Mouse (Mus musculus): Measurements from ENCODE around the gene Trim37. TPM values are rescaled to one million over a fixed set of nuclear protein-coding genes. Genes with fewer than 3 reads are reported as not detected.

Gene Trim37
- polyA plus RNA-seq, 1 experiment from 2014 or later = 22.4 TPM

DNA sequence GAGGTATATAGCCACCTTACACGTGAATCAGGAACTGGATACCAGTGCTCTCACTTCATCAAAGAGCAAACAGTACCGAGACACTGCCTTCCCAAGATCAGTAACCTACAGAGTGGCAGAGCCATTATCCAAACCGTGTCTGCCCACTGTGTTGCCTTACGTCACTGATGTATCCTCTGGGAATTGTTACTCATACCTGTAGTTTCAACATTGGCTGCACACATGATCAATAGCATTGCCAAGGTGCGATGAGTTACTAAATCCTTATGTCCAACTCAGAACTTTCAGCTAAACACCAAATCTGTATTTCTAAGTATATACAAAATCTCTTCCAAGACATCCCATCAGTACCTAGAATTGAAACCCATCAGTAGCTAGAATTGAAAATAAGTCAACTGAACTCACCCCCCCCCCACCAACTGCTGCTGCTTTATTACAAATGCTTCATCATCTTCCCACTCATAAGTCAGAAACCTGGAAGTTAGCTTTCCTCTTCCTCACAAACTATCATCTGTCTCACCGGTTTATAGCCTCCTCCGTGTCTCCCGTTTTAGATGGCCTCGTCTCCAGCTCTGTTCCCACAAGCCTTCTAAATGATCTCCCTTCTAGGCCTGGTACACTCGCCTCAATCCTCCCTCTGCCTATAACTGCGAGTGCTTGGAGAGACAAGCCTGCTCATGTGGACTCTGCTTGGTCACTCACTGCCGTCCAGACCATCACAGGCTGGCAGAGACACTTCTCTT, 108.0 kb downstream of the Trim37 start:
- Histone ChIP-seq H3K27ac (no peak overlapping the region), H3K27me3 (no peaks in the 10 kb centered on the region), H3K4me3 (replicated peaks) (no peak overlapping the region), H3K36me3 (peaks cover 27% of the 10 kb centered on the region), H3K4me2 (no peak overlapping the region), H3K9me3 (replicated peaks) (no peaks in the 10 kb centered on the region), H3K9ac (no peak overlapping the region), H3K4me1 (replicated peaks) (no peaks in the 10 kb centered on the region)
- WGBS (ENCODE audit: insufficient replicate concordance) = 80% methylated on average over 12 of the region's 12 CpGs
- ATAC-seq (ENCODE audit: low read depth) (no peak), DNase-seq (no peak)

DNA sequence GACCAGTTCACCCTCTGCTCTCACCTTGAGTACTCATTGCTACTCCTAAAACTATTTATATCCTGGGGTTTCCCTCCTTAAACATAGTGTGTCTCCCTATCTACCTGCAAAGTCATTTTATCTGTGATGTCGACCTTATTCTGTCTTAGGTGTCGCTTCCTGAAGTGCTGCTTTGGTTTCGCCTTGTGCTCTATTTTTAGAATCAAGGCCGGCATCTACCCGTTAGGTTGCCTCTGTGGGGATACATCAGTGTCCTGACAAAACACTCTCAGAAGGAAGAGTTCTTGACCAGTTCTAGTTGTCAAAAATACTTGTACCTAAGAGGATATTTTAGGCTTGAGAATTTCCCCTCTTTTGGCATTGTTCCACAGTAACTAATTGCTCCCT, 108.6 kb downstream of the Trim37 start:
- DNase-seq = no peak
- no peak for ATAC-seq (ENCODE audit: low read depth)
- no peaks in the 10 kb centered on the region for H3K27me3 ChIP-seq
- peaks cover 29% of the 10 kb centered on the region for H3K36me3 ChIP-seq
- WGBS (ENCODE audit: insufficient replicate concordance) = 55% methylated on average over 5 of the region's 5 CpGs
- H3K4me2 ChIP-seq = no peak overlapping the region
- H3K9me3 ChIP-seq (replicated peaks) = no peaks in the 10 kb centered on the region
- no peak overlapping the region for H3K4me3 ChIP-seq (replicated peaks)
- no peaks in the 10 kb centered on the region for H3K4me1 ChIP-seq (replicated peaks)
- H3K9ac ChIP-seq = no peak overlapping the region
- no peak overlapping the region for H3K27ac ChIP-seq

DNA sequence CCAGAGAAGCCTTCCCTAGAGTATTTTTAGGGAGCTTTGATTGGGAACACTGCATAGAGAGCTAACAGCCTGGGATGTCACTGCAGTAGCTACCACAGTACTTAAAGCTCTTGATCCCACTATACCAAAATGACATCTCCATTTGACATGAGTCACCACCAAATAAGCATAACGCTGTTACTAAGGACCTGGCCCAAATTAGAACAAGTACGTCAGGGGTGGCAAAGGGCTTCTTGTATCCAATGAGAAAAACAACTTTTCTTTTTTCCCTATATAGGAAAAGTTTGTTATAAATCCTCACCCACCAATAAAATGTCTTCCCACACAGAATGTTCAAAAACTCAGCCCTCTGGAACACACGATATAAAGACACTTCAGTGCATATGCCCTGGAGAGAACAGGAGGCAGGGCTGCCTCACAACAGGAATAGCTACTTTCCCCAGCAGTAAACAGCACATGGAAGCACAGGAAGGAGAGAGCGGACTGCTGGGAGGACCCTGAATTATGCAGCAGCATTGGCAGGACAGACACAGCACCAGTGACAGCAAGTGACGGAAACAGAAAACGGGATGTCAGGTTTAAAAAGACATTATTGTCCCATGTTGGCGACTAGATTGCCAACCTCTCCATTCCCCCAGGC, 112.1 kb downstream of the Trim37 start:
- Histone ChIP-seq H3K4me3 (replicated peaks) (no peak overlapping the region), H3K27me3 (no peaks in the 10 kb centered on the region), H3K27ac (no peak overlapping the region), H3K4me2 (no peak overlapping the region), H3K9me3 (replicated peaks) (no peaks in the 10 kb centered on the region), H3K9ac (no peak overlapping the region), H3K36me3 (0 out of 2 replicates have a peak, but pooled peaks cover 13% of the 10 kb centered on the region), H3K4me1 (replicated peaks) (no peaks in the 10 kb centered on the region)
- DNase-seq (no peak), ATAC-seq (ENCODE audit: low read depth) (no peak)
- 84% methylated on average over 7 of the region's 7 CpGs for WGBS (ENCODE audit: insufficient replicate concordance)

DNA sequence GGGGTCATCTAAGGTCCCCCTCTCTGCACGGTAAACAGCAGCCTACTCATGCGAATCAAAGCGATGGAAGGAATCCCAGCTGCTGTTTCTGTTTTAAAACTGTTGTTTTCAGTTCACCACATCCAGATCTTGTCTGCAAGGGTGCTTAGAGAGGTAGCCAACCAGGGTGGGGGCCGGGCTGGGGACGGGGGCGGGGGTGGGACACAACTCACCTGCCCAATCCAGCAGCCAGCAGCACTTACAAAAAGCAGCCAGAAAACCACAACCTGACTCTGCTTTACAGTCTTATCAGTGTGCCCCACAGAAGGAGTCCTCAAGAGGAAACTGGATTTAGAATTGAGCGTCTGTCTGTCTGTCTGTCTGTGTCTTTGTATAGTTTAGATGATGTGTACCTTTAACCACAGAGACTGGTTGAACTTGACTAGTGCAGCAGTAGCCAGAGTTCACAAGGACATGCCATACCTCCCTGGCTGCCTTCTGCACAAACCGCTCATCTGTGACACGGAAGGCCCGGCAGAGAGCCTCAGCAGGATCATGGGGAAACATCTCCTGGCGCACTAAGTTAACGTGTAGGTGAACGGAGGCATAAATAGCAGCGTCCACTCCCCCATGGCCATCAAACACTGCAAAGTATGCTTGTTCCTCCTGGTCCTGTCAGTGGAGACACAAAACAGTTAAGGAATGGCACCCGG, 113.4 kb downstream of the Trim37 start:
- Histone ChIP-seq H3K9me3 (replicated peaks) (no peaks in the 10 kb centered on the region), H3K4me1 (replicated peaks) (no peaks in the 10 kb centered on the region), H3K36me3 (0 out of 2 replicates have a peak, but pooled peaks cover 4% of the 10 kb centered on the region), H3K4me3 (replicated peaks) (no peak overlapping the region), H3K4me2 (no peak overlapping the region), H3K9ac (no peak overlapping the region), H3K27ac (no peak overlapping the region), H3K27me3 (no peaks in the 10 kb centered on the region)
- no peak for ATAC-seq (ENCODE audit: low read depth)
- no peak for DNase-seq
- 79% methylated on average over 15 of the region's 15 CpGs for WGBS (ENCODE audit: insufficient replicate concordance)

DNA sequence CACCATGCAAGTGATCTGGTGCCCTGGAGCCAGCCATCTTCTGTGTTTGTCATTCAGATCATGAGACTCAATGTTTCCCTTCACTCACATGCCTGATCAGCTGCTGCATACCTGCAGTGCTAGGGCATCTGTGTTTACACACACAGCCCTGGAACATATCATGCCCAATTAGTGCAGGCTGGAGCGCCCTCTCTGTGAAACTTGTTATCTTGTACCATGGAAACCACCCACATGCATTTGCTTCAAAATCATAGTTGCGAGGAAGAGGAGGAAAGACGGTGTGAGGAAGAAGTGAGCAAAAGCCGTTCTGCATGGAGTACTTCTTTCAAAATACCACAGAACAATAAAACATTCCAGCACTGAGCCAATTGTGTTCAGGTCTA, 113.9 kb downstream of the Trim37 start:
- ATAC-seq (ENCODE audit: low read depth) = no peak

DNA sequence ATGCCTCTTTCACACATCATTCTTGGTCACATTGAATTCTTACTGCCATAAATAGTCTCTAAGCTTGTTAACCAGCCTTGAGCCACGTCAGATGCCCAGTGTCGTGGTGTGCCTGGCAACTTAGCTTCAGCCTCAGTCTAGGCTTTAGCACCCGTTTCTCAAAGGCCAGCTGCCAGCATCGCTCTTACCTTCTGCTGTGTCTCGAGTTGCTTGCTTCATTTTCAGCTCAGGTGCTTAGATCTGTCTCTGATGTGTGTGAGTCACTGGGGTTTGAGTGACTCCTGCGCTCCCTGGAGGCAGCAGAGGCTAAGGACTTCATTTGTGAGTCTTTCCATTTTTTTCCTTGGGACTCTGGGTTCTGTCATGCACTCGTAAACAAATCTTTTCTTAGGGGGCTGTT, 114.4 kb downstream of the Trim37 start:
- Histone ChIP-seq H3K4me1 (replicated peaks) (no peaks in the 10 kb centered on the region), H3K9ac (no peak overlapping the region), H3K27ac (no peak overlapping the region), H3K4me3 (replicated peaks) (no peak overlapping the region), H3K36me3 (0 out of 2 replicates have a peak, but pooled peaks cover 3% of the 10 kb centered on the region), H3K4me2 (no peak overlapping the region), H3K27me3 (no peaks in the 10 kb centered on the region), H3K9me3 (replicated peaks) (no peaks in the 10 kb centered on the region)
- ATAC-seq (ENCODE audit: low read depth) = no peak
- DNase-seq = no peak
- WGBS (ENCODE audit: insufficient replicate concordance) = 76% methylated on average over 7 of the region's 7 CpGs

More for the DNA sequence above, 113.9 kb downstream of the Trim37 start:
- no peak for DNase-seq
- H3K27me3 ChIP-seq = no peaks in the 10 kb centered on the region
- H3K4me2 ChIP-seq = no peak overlapping the region
- no peak overlapping the region for H3K4me3 ChIP-seq (replicated peaks)
- H3K27ac ChIP-seq = no peak overlapping the region
- no peak overlapping the region for H3K9ac ChIP-seq
- H3K9me3 ChIP-seq (replicated peaks) = no peaks in the 10 kb centered on the region
- no peaks in the 10 kb centered on the region for H3K4me1 ChIP-seq (replicated peaks)
- 0 out of 2 replicates have a peak, but pooled peaks cover 3% of the 10 kb centered on the region for H3K36me3 ChIP-seq
- WGBS (ENCODE audit: insufficient replicate concordance) = 76% methylated on average over 4 of the region's 4 CpGs

DNA sequence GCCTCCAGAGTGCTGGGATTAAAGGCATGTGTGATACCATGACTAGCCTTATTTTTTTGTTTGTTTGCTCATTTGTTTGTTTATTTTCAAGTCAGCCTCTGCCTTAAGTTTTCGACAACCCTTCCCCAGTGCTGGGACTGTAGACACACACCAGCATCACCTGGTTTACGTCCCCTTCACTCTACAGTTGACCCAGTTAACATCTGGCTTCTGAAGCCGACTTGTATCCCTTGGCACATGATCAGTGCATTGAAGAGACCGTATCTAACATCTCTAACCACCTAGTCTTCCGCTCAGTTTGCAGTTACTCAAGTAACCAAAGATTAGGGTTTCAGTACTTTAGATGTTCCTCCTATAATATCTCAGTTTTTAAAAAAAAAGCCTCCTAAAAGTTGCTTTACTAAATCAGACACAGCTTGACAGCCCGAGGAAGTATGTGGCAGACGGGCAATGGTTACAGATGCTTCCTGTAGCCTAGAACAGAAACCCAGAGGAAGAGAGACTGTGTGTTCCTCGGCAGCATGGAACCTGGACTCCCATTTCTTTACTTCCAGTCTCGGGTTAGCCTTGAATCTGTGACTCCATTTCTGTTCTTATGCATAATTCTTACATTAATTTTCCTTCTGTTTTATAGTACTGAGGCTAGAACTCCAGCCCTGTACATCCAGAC, 118.4 kb downstream of the Trim37 start:
- no peaks in the 10 kb centered on the region for H3K4me1 ChIP-seq (replicated peaks)
- DNase-seq (no peak), ATAC-seq (ENCODE audit: low read depth) (no peak)

DNA sequence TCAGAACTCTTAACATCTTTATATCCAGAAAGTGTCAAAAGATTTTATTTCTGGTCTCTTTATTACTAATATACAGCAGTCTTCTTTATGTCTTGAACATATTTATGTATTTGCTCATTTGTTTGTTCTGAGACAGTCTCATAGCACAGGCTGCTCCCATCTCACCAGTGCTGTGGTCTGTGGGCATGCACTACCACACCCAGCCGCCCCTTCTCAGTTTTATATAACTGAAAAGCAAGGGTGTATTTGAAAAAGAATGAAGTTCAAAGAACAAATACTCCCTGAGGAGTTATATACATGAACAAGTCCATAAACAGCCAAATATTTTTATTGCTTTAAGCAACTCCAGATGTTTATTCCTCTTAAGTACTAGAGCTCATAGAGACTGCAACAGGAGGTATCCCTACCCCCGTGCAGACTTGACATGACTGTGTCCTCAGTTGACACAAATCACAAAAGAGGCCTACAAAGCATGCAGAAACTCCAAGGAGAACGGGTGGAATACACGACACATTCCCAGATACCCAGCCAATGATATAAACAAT, 119.3 kb downstream of the Trim37 start:
- no peak overlapping the region for H3K9ac ChIP-seq
- no peak overlapping the region for H3K4me3 ChIP-seq (replicated peaks)
- no peaks in the 10 kb centered on the region for H3K4me1 ChIP-seq (replicated peaks)
- WGBS (ENCODE audit: insufficient replicate concordance) = 65% methylated on average over 4 of the region's 4 CpGs
- DNase-seq = no peak
- no peak for ATAC-seq (ENCODE audit: low read depth)
- H3K4me2 ChIP-seq = no peak overlapping the region
- H3K27me3 ChIP-seq = no peaks in the 10 kb centered on the region
- no peaks in the 10 kb centered on the region for H3K9me3 ChIP-seq (replicated peaks)
- H3K27ac ChIP-seq = no peak overlapping the region
- no peaks in the 10 kb centered on the region; the same call in 1 of the 2 replicates for H3K36me3 ChIP-seq

More for the DNA sequence above, 118.4 kb downstream of the Trim37 start:
- no peak overlapping the region for H3K27ac ChIP-seq
- no peaks in the 10 kb centered on the region for H3K27me3 ChIP-seq
- H3K4me3 ChIP-seq (replicated peaks) = no peak overlapping the region
- H3K4me2 ChIP-seq = no peak overlapping the region
- no peak overlapping the region for H3K9ac ChIP-seq
- no peaks in the 10 kb centered on the region for H3K9me3 ChIP-seq (replicated peaks)
- 0 out of 2 replicates have a peak, but pooled peaks cover 2% of the 10 kb centered on the region for H3K36me3 ChIP-seq
- 54% methylated on average over 9 of the region's 9 CpGs for WGBS (ENCODE audit: insufficient replicate concordance)

DNA sequence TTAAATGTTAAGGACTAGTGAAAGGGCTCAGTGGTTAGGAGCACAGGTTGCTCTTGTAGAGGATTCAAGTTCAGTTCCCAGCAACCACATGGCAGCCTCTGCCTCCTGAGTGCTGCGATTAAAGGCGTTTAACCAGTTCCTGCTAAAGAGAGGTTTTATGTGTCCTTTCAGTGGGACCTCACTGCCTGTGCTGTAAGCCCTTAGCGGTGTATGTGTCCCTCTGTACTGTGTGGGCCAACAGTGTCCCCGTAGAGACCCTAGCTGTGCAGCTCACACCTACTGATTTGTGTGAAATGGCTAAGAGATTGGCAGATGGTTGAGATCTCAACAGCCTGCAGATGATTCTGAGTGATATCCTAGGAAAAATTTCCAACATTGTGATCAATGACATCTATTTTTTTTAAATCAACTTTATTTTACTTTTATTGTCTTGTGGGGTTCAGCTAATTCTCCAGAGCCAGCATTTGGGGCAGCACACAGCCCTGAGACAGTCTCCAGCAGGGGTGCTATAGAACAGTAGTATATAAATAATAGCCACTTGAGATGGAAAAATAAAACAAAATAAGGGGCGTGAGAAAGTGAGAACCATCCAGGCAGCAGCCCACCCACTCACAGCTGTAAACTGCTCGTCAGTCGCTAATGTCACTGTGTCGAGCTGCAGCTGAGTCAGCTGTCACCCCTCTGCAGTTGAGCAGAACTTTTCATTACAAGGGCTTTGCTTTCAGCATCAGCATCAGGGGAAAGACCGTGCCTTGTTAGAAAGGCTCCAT, 120.0 kb downstream of the Trim37 start:
- Histone ChIP-seq H3K27ac (no peak overlapping the region), H3K27me3 (no peaks in the 10 kb centered on the region), H3K4me3 (replicated peaks) (no peak overlapping the region), H3K4me1 (replicated peaks) (no peaks in the 10 kb centered on the region), H3K9me3 (replicated peaks) (no peaks in the 10 kb centered on the region), H3K9ac (no peak overlapping the region), H3K4me2 (no peak overlapping the region), H3K36me3 (no peaks in the 10 kb centered on the region; the same call in 1 of the 2 replicates)
- ATAC-seq (ENCODE audit: low read depth) (no peak), DNase-seq (no peak)
- 79% methylated on average over 9 of the region's 9 CpGs for WGBS (ENCODE audit: insufficient replicate concordance)

DNA sequence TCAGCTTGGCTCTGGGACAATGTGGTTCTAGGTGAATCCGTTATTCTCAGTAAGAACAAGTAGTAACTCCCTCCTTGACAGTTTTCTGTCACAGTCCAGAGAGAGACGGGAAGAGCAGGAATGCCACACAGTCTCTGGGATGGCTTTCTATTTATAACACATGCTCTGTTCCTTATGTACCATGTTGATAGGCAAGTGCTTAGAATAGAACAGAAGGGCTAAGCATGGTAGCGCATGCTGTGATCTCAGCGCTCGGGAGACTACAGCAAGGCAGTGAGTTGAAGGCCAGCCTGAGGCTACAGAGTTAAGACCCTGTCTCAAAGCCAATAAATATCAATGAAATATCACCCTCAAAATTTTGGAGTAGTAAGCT, 120.6 kb downstream of the Trim37 start:
- WGBS (ENCODE audit: insufficient replicate concordance) = 84% methylated on average over 5 of the region's 5 CpGs
- Histone ChIP-seq H3K27ac (no peak overlapping the region), H3K9ac (no peak overlapping the region), H3K4me3 (replicated peaks) (no peak overlapping the region), H3K4me2 (no peak overlapping the region), H3K9me3 (replicated peaks) (no peaks in the 10 kb centered on the region), H3K4me1 (replicated peaks) (no peaks in the 10 kb centered on the region), H3K36me3 (no peaks in the 10 kb centered on the region; the same call in 1 of the 2 replicates), H3K27me3 (no peaks in the 10 kb centered on the region)
- no peak for DNase-seq
- ATAC-seq (ENCODE audit: low read depth) = no peak

Measured in liver, embryonic 13.5 days (tissue).